Mouse (Mus musculus): ENCODE results near the gene Fanci. TPM values are rescaled to one million over a fixed set of nuclear protein-coding genes. Genes with fewer than 3 reads are reported as not detected.
A peak's percentile ranks its signal among the peaks of the same experiment; 100 is the strongest.

Fanci gene
- polyA plus RNA-seq, 1 experiment from 2014 or later, result 18.7 TPM

- 93% methylated on average over 10 of the region's 10 CpGs for WGBS
- Histone ChIP-seq H3K27ac (ENCODE audit: low read depth, low read length) (no peak overlapping the region), H3K36me3 (ENCODE audit: control insufficient read depth, insufficient read depth, low read length) (no peaks in the 10 kb centered on the region), H3K9ac (ENCODE audit: low read length) (no peak overlapping the region), H3K9me3 (ENCODE audit: control insufficient read depth, low read length) (no peaks in the 10 kb centered on the region), H3K4me3 (ENCODE audit: low read depth, low read length) (no peak overlapping the region), H3K4me2 (no peak overlapping the region), H3K4me1 (ENCODE audit: control insufficient read depth, insufficient read depth, low read length) (no peaks in the 10 kb centered on the region), H3K27me3 (ENCODE audit: control insufficient read depth, insufficient read depth, low read length) (no peaks in the 10 kb centered on the region)
- ATAC-seq (ENCODE audit: low FRiP score), result no peak
- peak; percentile 66 for DNase-seq (ENCODE audit: low spot score, missing footprints)
These were observed 31.1 kb downstream of the Fanci start for GRCm38 (mm10) chr7:79422876-79423275.

GRCm38 (mm10) chr7:79425804-79426203 is 34.1 kb downstream of the Fanci start:
- no peaks in the 10 kb centered on the region for H3K27me3 ChIP-seq (ENCODE audit: control insufficient read depth, insufficient read depth, low read length)
- H3K4me2 ChIP-seq, result no peak overlapping the region
- H3K4me1 ChIP-seq (ENCODE audit: control insufficient read depth, insufficient read depth, low read length), result no peaks in the 10 kb centered on the region; the same call in 1 of the 2 replicates
- no peaks in the 10 kb centered on the region for H3K9me3 ChIP-seq (ENCODE audit: control insufficient read depth, low read length)
- ATAC-seq (ENCODE audit: low FRiP score), result no peak
- WGBS, result 58% methylated on average over 10 of the region's 10 CpGs
- no peaks in the 10 kb centered on the region for H3K36me3 ChIP-seq (ENCODE audit: control insufficient read depth, insufficient read depth, low read length)
- H3K9ac ChIP-seq (ENCODE audit: low read length), result no peak overlapping the region
- no peak overlapping the region for H3K27ac ChIP-seq (ENCODE audit: low read depth, low read length)
- no peak overlapping the region for H3K4me3 ChIP-seq (ENCODE audit: low read depth, low read length)
- DNase-seq (ENCODE audit: low spot score, missing footprints), result no peak

- no peaks in the 10 kb centered on the region for H3K36me3 ChIP-seq (ENCODE audit: control insufficient read depth, insufficient read depth, low read length)
- H3K27me3 ChIP-seq (ENCODE audit: control insufficient read depth, insufficient read depth, low read length), result no peaks in the 10 kb centered on the region
- 54% methylated on average over 5 of the region's 5 CpGs for WGBS
- H3K4me1 ChIP-seq (ENCODE audit: control insufficient read depth, insufficient read depth, low read length), result no peaks in the 10 kb centered on the region; the same call in 1 of the 2 replicates
- H3K4me2 ChIP-seq, result no peak overlapping the region
- no peaks in the 10 kb centered on the region for H3K9me3 ChIP-seq (ENCODE audit: control insufficient read depth, low read length)
- no peak for DNase-seq (ENCODE audit: low spot score, missing footprints)
- no peak overlapping the region for H3K27ac ChIP-seq (ENCODE audit: low read depth, low read length)
- H3K9ac ChIP-seq (ENCODE audit: low read length), result no peak overlapping the region
- no peak overlapping the region for H3K4me3 ChIP-seq (ENCODE audit: low read depth, low read length)
- ATAC-seq (ENCODE audit: low FRiP score), result no peak
These were observed 36.5 kb downstream of the Fanci start for GRCm38 (mm10) chr7:79428243-79428642.

- Histone ChIP-seq H3K4me1 (ENCODE audit: control insufficient read depth, insufficient read depth, low read length) (no peaks in the 10 kb centered on the region), H3K9ac (ENCODE audit: low read length) (no peak overlapping the region), H3K4me3 (ENCODE audit: low read depth, low read length) (no peak overlapping the region), H3K9me3 (ENCODE audit: control insufficient read depth, low read length) (no peaks in the 10 kb centered on the region), H3K27me3 (ENCODE audit: control insufficient read depth, insufficient read depth, low read length) (no peaks in the 10 kb centered on the region), H3K27ac (ENCODE audit: low read depth, low read length) (no peak overlapping the region), H3K4me2 (no peak overlapping the region), H3K36me3 (ENCODE audit: control insufficient read depth, insufficient read depth, low read length) (peaks cover 6% of the 10 kb centered on the region; the same call in 1 of the 2 replicates)
- DNase-seq (ENCODE audit: low spot score, missing footprints), result no peak
- no peak for ATAC-seq (ENCODE audit: low FRiP score)
- WGBS, result 71% methylated on average over 2 of the region's 2 CpGs
These were observed 48.3 kb downstream of the Fanci start for GRCm38 (mm10) chr7:79440035-79440434.

GRCm38 (mm10) chr7:79447048-79447447 is 55.3 kb downstream of the Fanci start:
- DNase-seq (ENCODE audit: low spot score, missing footprints), result no peak
- Histone ChIP-seq H3K27ac (ENCODE audit: low read depth, low read length) (no peak overlapping the region), H3K9ac (ENCODE audit: low read length) (no peak overlapping the region), H3K36me3 (ENCODE audit: control insufficient read depth, insufficient read depth, low read length) (peaks cover 26% of the 10 kb centered on the region), H3K4me3 (ENCODE audit: low read depth, low read length) (no peak overlapping the region), H3K4me2 (no peak overlapping the region), H3K27me3 (ENCODE audit: control insufficient read depth, insufficient read depth, low read length) (no peaks in the 10 kb centered on the region), H3K9me3 (ENCODE audit: control insufficient read depth, low read length) (no peaks in the 10 kb centered on the region), H3K4me1 (ENCODE audit: control insufficient read depth, insufficient read depth, low read length) (no peaks in the 10 kb centered on the region)
- ATAC-seq (ENCODE audit: low FRiP score), result no peak
- WGBS, result 90% methylated on average over 2 of the region's 2 CpGs

GRCm38 (mm10) chr7:79447486-79447885 is 55.8 kb downstream of the Fanci start:
- Histone ChIP-seq H3K9me3 (ENCODE audit: control insufficient read depth, low read length) (no peaks in the 10 kb centered on the region), H3K9ac (ENCODE audit: low read length) (no peak overlapping the region), H3K4me1 (ENCODE audit: control insufficient read depth, insufficient read depth, low read length) (no peaks in the 10 kb centered on the region), H3K4me3 (ENCODE audit: low read depth, low read length) (no peak overlapping the region), H3K4me2 (no peak overlapping the region), H3K36me3 (ENCODE audit: control insufficient read depth, insufficient read depth, low read length) (peaks cover 28% of the 10 kb centered on the region), H3K27ac (ENCODE audit: low read depth, low read length) (no peak overlapping the region), H3K27me3 (ENCODE audit: control insufficient read depth, insufficient read depth, low read length) (no peaks in the 10 kb centered on the region)
- ATAC-seq (ENCODE audit: low FRiP score) (no peak), DNase-seq (ENCODE audit: low spot score, missing footprints) (no peak)
- 92% methylated on average over 3 of the region's 3 CpGs for WGBS

GRCm38 (mm10) chr7:79461721-79462120 is 70.0 kb downstream of the Fanci start:
- peaks cover 22% of the 10 kb centered on the region; the same call in 1 of the 2 replicates for H3K36me3 ChIP-seq (ENCODE audit: control insufficient read depth, insufficient read depth, low read length)
- H3K27me3 ChIP-seq (ENCODE audit: control insufficient read depth, insufficient read depth, low read length), result peaks cover 4% of the 10 kb centered on the region; the same call in 1 of the 2 replicates
- no peak overlapping the region for H3K4me3 ChIP-seq (ENCODE audit: low read depth, low read length)
- H3K9ac ChIP-seq (ENCODE audit: low read length), result no peak overlapping the region
- no peak overlapping the region for H3K27ac ChIP-seq (ENCODE audit: low read depth, low read length)
- no peak for ATAC-seq (ENCODE audit: low FRiP score)
- H3K4me1 ChIP-seq (ENCODE audit: control insufficient read depth, insufficient read depth, low read length), result peaks cover 13% of the 10 kb centered on the region
- H3K9me3 ChIP-seq (ENCODE audit: control insufficient read depth, low read length), result no peaks in the 10 kb centered on the region
- no peak overlapping the region for H3K4me2 ChIP-seq
- peak; percentile 66 for DNase-seq (ENCODE audit: low spot score, missing footprints)
- WGBS, result 95% methylated on average over 10 of the region's 10 CpGs

GRCm38 (mm10) chr7:79463376-79464077 is 71.8 kb downstream of the Fanci start:
- Histone ChIP-seq H3K9me3 (ENCODE audit: control insufficient read depth, low read length) (no peaks in the 10 kb centered on the region), H3K4me2 (no peak overlapping the region), H3K4me1 (ENCODE audit: control insufficient read depth, insufficient read depth, low read length) (peaks cover 20% of the 10 kb centered on the region), H3K9ac (ENCODE audit: low read length) (no peak overlapping the region), H3K4me3 (ENCODE audit: low read depth, low read length) (no peak overlapping the region), H3K27me3 (ENCODE audit: control insufficient read depth, insufficient read depth, low read length) (peaks cover 11% of the 10 kb centered on the region; the same call in 1 of the 2 replicates), H3K36me3 (ENCODE audit: control insufficient read depth, insufficient read depth, low read length) (peaks cover 16% of the 10 kb centered on the region; the same call in 1 of the 2 replicates), H3K27ac (ENCODE audit: low read depth, low read length) (no peak overlapping the region)
- ATAC-seq (ENCODE audit: low FRiP score) (no peak), DNase-seq (ENCODE audit: low spot score, missing footprints) (peak; percentile 71)
- WGBS, result 88% methylated on average over 11 of the region's 11 CpGs

- Histone ChIP-seq H3K27me3 (ENCODE audit: control insufficient read depth, insufficient read depth, low read length) (peaks cover 12% of the 10 kb centered on the region; the same call in 1 of the 2 replicates), H3K27ac (ENCODE audit: low read depth, low read length) (no peak overlapping the region), H3K4me1 (ENCODE audit: control insufficient read depth, insufficient read depth, low read length) (peaks cover 20% of the 10 kb centered on the region), H3K4me3 (ENCODE audit: low read depth, low read length) (peak overlapping the region; percentile 92), H3K9me3 (ENCODE audit: control insufficient read depth, low read length) (no peaks in the 10 kb centered on the region), H3K36me3 (ENCODE audit: control insufficient read depth, insufficient read depth, low read length) (peaks cover 8% of the 10 kb centered on the region; the same call in 1 of the 2 replicates), H3K9ac (ENCODE audit: low read length) (peak overlapping the region; percentile 85), H3K4me2 (peak overlapping the region; percentile 83)
- ATAC-seq (ENCODE audit: low FRiP score), result no peak
- WGBS, result 8% methylated on average over 47 of the region's 47 CpGs
- peak; percentile 94 for DNase-seq (ENCODE audit: low spot score, missing footprints)
These were observed 73.2 kb downstream of the Fanci start for GRCm38 (mm10) chr7:79464776-79465420.
